Mouse (Mus musculus): ENCODE data around the gene Gm498.
A peak's percentile ranks its signal among the peaks of the same experiment; 100 is the strongest.

Gene Gm498

DNA sequence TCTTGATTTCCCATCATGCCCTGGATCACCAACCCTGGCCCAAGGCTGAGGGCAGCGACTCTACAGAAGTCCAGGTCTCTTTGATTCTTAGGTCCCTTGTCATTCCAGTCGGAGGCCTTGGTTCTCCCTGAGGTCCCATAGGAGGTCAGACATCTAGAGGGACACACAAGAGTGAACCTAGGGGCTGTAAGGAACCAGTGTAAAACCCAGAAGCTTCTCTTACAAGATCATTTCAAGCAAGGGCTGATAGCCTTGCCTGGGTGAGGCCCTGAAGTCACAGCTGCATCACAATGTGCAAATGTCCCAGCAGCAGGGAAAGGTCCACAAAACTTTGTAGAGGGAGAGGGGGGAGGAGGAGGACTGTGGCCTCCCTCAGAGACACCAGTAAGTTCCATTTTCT, at the start of gene Gm498:
TSS of gene Gm498 (plus strand) at position 301 of the 400 bp plus-strand sequence.
- no peak for DNase-seq

DNA sequence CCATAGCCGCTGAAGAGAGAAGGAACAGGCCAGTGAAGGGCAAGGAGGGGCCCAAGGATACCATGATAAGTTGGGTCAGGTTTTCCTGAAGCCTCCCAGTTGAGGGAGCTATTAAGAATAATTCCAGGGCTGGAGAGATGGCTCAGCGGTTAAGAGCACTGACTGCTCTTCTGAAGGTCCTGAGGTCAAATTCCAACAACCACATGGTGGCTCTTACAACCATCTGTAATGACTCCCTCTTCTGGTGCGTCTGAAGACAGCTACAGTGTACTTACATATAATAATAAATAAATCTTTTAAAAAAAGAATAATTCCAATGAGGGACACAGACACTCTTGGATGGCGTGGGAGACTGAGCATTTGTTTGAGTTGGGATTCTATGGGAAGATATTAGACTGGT, 47.4 kb upstream of the Gm498 start:
- no peak for DNase-seq

DNA sequence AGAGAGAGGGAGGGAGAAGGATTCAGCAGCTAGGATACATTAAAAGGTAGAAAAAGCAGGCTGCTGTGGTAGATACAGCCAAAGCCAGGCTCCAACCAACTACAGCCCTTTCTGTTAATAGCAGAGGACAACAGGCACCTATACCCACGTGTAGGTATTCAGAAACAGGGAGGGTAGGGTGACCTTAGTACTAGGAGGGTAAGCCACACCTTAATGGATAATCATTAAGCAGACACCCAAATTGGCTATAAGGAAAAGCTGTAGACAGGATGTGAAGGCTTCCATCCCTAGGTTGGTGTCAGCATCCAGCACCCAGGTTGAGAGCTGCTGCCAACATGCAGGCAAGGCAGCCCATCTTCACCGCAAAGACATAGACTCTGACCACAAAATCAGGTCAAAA, 45.4 kb upstream of the Gm498 start:
- no peak for DNase-seq

DNA sequence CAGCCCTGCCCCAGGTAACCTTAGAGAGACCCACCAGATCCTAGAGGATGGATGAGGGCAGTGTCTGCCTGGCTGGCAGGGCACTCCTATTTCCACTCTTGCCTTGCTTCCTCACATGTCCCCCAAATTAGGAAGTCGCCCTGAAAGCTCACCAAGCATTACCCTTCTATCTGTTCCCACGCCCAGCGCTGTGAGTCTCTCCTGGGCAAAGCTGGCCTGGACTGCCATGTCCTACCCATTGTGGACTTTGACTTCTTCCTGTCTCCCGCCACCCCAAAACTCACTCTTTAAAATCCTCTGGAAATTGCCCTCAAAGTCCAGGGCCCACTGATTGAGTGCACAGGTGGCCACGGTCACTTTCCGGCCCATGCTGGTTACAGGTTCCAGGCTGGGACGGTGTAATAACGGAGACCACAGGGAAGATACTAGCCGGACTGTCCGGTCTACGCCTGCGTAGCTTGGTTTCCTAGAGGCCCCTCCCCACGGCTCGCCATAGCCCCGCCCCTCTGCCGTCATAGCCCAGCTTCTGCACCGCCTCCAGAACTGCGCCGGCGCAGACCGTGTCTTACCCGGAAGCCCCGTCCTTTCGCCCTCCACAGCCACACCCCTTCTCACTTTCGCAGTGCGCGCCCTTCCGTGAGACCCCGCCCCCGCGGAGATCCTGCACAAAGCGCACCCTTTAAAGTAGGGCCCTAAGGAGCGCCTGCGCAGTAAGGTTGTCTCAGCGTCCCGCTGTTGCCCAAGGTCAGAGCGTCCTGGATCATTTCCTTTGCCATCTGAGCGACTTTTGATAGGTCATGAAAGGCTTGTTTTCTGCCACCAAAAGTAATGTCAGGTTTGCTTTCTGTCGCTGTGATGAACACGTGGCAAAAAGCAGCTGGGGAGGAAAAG, 44.0 kb upstream of the Gm498 start, which contains the start of the genes Nadsyn1 and Dhcr7:
TSS of gene Nadsyn1 (minus strand) at position 475 of the 891 bp plus-strand sequence.
TSS of gene Dhcr7 (plus strand) at position 771 of the 891 bp plus-strand sequence.
- peak; percentile 98 for DNase-seq

DNA sequence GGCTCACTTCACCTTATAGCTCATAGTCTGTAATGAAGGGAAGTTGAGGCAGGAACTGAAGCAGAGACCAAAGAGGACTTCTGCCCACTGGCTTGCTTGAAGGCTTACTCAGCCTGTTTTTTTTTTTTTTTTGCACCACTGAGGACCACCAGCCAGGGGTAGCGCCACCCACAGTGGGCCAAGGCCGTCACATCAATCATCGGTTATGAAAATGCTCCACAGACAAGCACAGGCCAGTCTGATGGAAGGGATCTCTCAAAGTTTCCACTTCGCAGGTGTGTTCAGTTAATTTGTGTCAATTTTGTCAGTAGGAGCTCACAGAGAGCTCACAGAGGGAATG, 43.4 kb upstream of the Gm498 start:
- peak; percentile 26 for DNase-seq

DNA sequence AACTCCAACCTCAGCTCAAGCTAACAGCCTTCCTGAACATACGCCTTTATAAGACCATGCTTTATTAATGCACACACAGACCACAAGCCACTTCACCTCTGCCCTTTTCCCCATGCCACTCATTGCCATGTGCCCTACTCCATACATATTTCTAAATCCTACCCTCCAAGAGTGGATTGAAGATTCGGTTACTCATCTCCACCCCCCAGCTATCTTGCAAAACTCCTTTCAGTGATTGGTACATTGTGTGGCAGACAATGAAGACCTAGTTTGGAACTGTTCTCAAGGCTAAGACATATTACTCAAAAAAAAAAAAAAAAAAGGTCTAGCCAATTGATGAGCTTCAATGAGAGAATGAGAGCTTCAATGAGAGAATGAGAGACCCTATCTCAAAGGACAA, 39.7 kb upstream of the Gm498 start:
- DNase-seq: no peak

DNA sequence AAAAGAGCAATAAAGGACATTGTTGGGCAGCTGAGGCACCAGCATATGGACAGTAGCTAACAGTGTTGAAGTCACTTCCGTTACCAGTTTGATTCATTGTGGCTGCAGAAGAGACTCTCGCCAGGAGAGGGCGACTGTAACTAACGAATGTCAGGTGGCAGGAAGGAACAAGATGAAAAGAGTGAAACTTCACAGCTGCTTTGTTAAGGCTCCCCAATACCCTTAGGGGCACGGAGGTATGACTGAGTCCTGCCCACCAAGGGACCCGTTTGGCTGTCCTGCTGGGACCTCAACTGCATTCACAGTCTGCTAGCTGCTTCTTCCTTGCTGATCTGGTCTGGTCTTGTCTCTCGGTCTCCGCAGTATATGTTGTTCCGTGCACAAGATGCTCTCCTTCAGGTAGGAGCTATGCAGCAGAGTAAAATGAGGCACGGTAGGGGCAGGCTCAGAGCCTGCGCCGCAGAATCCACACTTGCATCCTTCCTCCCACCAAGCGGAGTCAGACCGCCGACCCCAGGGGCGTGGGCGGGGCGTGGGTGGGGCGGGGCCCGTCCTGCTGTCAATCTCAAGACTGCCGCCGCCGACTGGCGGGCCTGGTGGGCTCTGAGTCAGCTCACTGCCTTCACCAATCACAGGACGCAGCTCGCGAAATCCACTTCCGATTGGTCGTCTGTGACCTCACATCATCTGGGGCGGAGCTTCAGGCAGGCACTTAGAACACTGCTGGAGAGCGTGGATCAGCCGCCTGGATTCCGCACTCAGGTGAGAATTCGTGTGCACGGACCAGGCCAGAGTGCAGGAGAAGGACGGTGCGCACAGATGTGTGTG, 36.9 kb upstream of the Gm498 start:
- peak; percentile 91 for DNase-seq

DNA sequence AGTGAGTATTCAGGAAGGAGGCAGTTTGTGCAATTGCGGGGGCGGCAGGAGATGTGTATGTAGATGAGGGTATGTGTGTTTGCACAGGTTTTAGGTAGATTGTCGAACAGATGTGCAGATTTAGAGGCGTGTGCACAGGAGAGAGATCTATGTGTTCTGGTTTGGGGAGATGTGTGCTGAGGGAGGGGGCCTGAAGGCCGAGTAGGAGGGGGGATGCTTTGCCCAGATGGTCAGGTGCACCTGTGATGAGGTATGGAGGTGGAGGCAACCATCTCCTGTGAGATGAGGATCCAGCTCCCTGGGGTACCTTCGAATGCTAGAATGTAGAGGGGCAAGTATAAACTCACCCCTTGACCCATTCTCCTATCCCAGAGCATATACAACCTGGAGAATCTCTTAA, 36.2 kb upstream of the Gm498 start:
- DNase-seq: peak; percentile 25

DNA sequence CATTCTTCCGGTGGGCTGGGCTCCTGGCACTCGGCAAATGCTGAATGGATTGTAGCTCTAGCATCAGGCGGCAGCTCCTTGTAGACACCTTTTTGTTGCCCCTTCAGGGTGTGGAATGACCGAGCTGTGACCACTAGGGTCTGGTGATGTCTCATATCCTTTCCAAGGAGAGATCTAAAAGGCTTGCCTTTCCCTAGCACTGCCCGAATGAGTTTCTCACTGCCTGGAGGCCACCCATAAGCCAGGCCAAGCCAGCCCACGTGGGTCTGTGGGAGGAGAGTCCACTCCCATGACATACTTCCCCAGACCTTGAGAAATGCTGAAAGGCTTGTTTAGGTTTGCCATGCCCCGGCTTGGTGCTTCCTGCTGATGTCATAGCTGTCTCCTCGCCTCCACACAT, 34.4 kb upstream of the Gm498 start:
- no peak for DNase-seq

DNA sequence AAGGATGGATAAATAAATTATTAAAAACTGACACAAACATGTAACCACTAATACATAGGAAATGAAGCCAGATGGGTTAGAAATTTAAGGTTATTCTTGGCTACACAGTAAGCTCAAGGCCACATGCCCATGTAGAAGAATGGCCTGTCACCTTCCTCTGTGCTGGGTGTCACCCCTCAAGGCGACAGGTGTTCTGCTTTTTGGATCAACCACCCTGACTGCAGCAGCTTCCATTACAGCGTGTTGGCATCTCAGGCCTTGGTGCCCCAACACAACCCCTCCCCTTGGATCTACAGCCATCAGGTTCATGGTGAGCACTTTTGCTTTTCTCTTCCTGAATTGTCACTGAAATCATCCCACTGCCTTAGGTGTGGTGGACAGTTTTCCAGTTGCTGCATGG, 34.0 kb upstream of the Gm498 start:
- no peak for DNase-seq

DNA sequence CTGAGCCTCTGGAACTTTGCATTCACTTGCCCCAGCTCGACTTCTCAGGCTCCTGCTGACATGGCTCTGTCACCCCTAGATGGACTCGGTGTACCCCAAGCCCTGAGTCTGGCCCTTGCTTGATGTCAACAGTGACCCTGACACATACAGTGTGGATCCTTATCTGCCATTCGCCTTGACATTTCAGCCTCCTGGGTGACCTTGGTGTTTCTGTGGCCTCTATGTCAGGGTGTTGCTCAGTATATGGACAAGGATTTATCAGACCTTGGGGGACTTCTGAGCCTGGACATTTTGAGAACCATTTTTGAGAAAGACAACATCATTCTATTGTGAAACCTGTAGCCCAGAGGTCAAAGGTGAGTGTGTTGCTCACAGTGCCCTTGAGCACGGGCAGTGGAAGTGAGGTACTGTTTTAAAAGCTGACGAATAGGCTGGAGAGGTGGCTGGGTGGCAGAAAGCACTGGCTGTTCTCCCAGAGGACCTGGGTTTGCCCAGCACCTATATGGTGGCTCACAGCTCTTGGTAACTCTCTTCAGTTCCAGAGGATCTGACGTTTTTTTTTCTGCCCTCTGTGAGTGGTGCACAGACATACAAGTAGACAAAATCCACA, 33.0 kb upstream of the Gm498 start:
- DNase-seq: no peak

DNA sequence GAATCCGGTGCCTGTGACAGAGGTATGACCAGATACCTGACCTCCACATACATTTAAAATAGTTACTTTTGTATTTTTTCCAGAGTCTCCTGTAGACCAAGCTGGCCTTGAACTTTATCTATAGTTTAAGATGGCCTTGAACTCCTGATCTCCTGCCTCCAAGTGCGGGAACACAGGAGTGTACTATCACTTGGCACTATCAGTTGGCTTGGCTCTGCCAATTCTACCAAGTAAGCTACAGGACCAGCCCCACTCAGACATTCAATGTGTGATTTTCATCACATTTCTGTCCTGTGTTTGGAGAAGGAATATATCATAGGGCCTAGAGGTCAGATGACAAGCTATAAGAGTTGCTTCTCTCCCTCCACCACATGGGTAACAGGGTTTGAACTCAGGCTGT, 32.3 kb upstream of the Gm498 start:
- DNase-seq: no peak

DNA sequence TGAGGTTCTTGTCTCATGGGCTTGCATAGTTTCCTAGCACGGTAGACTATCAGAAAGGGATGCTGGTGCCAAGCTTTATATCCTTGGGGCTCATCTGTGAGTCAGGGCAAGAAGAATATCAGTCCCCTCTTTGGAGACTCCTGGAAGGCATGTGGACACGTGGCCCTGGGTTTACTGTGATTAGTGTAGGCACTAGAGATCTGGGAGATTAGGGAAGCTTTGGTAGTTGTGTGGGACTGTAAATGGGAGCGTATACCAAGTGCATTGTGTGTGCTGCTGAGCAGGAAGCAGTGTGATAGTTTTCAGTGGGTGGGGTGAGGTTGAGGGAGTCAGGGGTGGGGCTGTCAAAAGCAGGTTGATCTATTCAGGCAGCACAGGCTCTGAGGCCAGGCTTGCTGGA, 31.7 kb upstream of the Gm498 start:
- no peak for DNase-seq

DNA sequence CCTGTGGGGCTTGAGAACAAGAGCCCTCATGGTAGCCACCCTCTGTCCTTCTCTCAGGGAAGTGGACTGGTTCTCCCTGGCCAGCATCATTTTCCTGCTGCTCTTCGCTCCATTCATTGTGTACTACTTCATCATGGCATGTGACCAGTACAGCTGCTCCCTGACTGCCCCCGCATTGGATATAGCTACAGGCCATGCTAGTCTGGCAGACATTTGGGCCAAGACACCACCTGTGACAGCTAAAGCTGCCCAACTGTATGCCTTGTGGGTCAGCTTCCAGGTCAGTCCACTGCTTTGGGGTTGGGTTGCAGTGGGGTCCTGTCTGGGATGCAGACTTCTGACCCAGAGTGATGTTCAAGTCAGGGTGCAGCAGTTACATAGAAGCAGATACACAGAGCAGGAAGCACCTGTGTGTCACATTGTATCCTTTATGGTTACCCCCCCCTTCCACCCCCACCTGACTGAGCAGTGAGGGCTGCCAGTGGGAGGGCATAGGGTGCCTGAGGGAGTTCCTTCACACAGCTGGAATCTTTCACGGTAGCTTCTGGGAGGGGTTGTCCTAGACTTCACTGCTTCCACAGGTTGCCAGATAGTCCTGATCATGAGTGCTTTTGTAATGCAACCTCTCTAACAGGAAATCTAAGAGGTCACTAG, 28.8 kb upstream of the Gm498 start:
- no peak for DNase-seq

DNA sequence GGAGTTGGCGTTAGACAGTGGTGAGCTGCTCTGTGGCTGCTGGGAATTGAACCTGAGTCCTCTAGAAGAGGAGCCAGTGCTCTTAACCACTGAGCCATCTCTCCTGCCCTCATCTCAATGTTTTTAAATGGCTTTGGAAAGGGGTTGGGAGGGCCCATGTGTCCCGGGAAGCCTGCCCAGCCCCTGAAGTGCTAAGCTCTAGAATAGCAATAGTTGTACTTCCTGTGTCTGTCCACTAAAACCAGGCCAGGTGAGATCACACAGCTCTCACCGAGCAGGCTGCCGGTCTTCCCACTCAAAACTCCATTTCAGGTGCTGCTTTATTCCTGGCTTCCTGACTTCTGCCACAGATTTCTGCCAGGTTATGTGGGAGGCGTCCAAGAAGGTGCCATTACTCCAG, 26.5 kb upstream of the Gm498 start:
- no peak for DNase-seq

DNA sequence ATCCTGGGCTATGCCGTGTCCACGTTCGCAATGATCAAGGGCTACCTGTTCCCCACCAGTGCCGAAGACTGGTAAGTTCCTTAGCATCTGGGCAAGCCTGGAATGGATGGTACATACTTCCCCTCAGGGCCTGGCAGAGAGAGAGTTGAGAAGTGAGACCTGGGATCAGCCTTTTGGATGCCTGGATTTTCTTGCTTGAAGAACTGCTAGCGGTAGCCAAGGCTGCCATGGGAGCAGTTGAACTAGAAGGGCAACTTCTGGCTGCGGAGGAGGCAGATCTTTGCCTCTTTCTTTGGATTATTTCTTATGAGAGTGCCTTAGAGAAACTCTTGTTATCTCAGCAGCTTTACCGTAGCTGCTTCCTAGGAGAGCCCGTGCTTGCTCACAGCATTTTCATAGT, 25.3 kb upstream of the Gm498 start:
- DNase-seq: no peak

DNA sequence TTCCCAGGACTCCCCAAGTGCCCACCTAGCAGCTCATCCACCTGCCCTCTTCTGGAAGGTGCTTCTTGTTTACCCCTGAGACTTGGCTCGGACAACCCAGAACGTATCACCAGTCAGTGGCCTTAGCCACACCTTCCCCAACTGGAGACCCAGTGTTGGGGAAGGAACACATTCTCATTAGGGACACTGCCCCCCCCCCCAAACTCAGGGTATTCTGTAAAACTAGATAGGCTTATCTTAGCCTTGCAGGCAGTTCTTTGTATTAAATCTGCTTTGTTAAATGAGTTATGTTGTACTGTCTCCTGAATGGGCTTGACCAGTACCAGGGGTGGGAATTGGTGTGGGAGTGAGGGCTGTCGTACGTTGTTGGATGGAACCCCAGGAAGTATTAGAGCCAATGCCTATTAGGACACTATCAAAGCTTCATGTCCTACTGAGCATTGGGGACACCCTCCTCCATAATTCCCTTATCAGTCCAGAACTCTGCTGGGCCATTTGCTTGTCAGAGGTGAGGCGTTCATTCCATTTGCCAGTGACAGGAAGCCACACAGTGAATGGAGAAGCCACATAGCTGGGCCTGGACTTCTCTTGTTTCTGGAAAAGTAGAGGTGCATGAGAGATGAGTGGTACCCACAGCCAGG, 18.4 kb upstream of the Gm498 start:
- no peak for DNase-seq

DNA sequence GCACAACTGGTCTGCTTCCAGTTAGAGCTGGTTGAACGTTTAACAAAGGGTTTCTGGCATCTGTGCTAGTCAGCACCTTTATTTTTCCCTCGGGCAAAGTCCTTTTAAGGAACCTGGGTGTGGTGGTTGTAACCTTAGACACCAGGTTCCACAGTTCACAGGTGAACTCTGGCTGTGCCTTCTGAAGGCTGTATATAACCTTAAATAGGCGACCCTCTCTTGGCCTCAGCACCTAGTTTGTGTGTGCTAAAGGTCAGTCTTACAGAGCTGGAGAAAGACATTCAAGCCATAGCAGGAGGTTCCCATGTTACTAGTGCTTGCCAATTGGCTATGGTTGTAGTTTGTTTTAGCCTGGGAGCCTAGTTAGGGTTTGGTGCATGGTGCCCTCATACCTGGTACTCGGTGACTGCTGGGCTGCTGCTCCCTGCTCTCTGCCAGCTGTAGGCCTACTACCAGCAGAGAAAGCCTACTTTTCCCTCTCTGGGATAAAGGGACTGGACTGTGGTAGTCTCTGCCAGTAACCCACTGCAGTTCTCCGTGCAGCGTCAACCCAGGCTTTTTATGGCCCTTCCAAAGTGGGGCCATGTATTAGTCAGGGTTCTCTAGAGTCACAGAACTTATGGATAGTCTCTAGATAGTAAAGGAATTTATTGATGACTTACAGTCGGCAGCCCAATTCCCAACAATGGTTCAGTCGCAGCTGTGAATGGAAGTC, 17.7 kb upstream of the Gm498 start:
- no peak for DNase-seq

DNA sequence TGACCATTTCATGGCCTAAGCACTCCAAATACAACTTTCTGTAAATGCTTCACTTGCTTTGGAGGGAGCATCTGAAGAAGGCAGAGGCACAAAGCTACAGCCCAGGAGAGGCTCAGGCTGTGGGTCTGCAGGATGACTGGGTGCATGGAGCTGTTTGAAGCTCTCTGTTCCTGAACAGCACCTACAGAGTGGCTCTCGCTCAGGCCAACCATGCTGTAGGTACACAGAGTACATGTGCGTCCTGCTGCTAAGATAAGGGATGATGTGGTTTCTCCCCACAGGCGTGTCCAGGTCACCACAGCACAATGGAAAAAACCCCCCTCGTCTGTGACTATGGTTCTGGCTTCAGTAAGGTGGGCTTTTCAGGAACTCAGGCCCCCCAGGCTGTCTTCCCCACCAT, 2.2 kb downstream of the Gm498 start:
- DNase-seq: no peak

DNA sequence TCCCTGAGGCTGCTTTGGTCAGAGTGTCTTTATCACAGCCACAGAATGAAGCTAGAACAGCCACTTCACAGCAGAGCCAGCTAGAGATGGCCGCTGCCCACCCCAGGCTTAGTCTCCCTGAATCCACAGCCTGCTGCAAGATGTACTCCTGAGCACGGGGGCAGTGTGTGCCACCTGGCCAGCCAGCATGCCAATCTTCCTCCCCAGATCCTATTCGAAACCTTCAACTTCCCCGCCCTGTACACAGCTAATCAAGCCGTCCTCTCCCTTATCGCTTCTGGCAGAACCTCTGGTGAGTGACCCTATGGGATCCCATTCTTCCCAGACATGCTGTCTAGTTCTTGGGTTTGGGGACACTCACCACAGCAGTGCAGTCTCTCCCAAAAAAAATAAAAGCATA, 17.1 kb downstream of the Gm498 start:
- no peak for DNase-seq

DNA sequence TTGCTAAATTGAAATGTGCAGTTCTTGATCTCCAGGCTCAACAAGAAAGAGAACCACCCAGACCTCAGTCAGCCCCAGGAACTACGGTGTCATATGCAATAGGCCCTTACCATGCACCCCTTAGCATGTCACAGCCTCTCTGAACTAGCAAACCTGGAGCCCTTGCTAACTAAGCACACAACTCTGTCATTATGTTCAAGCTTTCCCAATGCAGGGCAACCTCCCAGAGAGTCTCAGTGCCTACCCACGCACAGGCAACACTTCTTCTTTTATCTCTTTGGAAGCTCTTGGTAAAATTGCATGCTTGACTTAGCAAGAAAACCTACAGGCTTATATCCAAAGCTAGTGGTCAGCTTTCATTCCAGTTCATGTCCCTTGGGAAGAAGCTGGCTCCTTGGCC, 24.5 kb downstream of the Gm498 start:
- no peak for DNase-seq

DNA sequence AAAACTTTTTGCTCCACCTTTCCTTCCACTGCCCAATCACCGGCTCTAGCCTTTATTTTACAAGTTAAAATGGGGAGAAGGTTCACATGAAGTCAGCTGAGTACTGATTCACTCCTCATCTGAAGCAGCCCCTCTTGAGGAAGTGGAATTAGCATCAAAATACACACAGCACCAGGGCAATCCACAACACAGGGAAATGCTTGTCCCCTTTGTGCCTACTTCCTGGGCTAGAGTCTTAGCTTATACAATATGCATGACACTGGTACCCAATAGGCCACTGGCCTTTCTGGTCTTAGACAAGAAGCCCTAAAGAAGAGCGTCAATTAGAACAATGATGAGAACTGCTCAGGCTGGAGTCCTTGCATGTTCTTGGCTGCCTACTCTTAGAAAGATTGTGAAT, 25.7 kb downstream of the Gm498 start:
- no peak for DNase-seq
